Mouse (Mus musculus): ENCODE results near the gene Gpr3. TPM values are rescaled to one million over a fixed set of nuclear protein-coding genes. Genes with fewer than 3 reads are reported as not detected.
A peak's percentile ranks its signal among the peaks of the same experiment; 100 is the strongest.

Gene Gpr3
- total RNA-seq, 2 experiments from 2014 or later: 0.12 TPM; not detected in 1

DNA sequence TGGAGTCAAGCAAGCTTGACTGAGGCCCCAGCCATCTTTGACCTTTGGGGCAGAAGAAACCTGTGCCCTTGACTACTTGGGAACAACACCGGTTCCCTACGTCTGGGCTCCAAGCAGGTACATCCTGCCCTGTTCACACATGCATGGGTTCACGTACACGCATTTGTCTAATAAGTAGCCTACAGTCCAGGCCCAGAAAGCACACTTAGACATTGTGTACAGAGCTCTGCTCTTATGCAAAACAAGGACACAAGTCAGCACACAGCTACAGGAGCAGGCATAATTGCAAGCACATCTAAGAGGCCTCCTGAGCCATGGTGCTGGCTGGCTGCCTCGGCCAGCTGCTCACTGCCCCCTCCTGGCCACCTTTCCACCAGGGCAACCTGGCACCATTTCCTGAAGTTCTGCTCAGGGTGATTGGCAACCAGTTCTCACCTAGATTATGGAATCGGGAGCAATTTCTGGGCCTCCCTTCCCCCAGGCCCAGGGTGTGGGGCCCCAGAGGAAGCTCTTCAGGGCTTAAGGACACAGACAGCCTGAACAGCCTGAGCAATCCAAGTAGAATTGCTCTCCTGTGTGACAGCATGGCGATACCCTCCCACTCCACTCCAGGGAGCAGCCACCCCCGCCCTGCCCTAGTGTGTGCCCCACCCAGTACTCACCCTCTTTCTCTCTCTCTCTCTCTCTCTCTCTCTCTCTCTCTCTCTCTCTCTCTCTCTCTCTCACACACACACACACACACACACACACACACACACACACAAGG is 11.1 kb downstream of the Gpr3 start:
- intact Hi-C loops (cut with DNase I): loop anchor here (2.0 kb wide), 1 partner anchor 190 kb away; the partner anchor contains the start of gene Ahdc1

GRCm38 (mm10) chr4:133200343-133200742 is 12.0 kb downstream of the Gpr3 start:
- DNase-seq: peak; percentile 65 to 69
- intact Hi-C loops (cut with DNase I): loop anchor here (2.0 kb wide), 1 partner anchor 190 kb away; the partner anchor contains the start of gene Ahdc1

More for the DNA sequence above, 11.1 kb downstream of the Gpr3 start:
- peak; percentile 81 to 85 for DNase-seq

DNA sequence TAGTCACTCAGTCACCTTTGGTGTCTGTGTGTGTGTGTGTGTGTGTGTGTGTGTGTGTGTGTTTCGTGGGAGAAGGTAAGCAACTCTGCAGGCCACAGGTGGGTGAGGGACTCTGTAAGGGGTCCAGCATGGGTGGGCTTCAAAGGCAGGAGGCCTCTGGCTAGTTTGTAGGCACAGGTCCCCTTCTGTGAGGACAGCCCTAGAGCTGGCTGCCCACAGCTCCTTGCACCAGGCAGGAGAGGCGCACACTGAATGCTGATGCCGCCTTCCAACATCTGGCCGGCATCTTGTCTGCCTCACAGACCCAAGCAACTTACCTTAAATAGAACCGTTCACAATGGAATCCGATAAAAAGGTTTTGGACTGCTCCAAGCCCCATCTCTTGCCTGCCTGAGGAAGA is 12.6 kb downstream of the Gpr3 start:
- DNase-seq: no peak
- intact Hi-C loops (cut with DNase I): loop anchor here (2.0 to 5.0 kb wide), 2 partner anchors 67 to 189 kb away; partner anchors contain the start of genes Ahdc1 and Wasf2

- intact Hi-C loops (cut with DNase I): loop anchor here (5.0 kb wide), 1 partner anchor 66 kb away; the partner anchor contains the start of gene Wasf2
- DNase-seq: peak in 1 of 2 experiments; percentile 55
Observed at GRCm38 (mm10) chr4:133198337-133199180, 13.8 kb downstream of the Gpr3 start.

DNA sequence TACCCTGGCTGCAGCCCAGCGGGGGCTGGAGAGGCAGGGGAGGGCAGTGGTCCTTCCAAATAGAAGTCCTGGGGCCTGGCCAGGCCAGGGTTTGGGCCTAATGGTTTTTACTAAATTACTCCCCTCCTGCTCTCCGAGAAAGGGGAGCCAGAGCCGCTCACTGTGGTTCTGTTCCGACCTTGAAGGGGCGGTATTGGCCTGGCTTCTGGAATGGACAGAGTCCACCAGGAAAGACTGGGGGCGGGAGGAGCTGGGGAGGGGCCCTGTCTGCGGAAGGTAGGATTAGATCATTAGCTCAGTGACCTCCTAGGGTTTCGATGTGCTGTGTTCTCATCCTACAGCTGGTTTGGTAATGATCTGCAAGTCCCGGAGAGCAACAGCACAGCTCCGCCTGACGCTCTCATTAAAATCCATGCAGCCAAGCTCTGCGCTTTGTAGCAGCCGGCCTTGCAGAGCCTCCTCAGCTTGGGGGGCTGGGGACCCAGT is 14.5 kb downstream of the Gpr3 start:
- intact Hi-C loops (cut with DNase I): loop anchor here (5.0 kb wide), 1 partner anchor 66 kb away; the partner anchor contains the start of gene Wasf2

DNA sequence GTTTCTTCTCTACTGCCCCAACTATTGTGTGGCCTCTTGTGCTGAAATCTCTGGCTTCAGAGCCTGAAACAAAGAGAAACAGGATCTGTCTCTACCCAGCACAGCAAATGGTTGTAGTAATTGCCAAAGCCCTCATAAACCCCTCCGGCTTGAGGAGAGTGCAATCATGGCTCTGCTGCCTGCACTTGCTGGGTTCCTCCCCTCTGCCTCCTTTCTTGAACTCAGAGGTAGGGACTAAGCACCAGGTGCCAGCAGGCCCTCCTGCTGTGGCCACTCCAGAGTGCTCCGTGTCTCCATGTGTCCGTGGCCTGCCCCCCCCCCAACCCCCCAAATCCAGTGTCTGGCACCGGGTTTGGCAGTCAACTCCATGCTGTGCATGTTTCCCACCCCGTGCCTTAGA is 15.0 kb downstream of the Gpr3 start:
- intact Hi-C loops (cut with DNase I): loop anchor here (5.0 kb wide), 1 partner anchor 65 kb away; the partner anchor contains the start of gene Wasf2
- no peak for DNase-seq

More for the DNA sequence above, 14.5 kb downstream of the Gpr3 start:
- DNase-seq: peak in 1 of 2 experiments; percentile 63

DNA sequence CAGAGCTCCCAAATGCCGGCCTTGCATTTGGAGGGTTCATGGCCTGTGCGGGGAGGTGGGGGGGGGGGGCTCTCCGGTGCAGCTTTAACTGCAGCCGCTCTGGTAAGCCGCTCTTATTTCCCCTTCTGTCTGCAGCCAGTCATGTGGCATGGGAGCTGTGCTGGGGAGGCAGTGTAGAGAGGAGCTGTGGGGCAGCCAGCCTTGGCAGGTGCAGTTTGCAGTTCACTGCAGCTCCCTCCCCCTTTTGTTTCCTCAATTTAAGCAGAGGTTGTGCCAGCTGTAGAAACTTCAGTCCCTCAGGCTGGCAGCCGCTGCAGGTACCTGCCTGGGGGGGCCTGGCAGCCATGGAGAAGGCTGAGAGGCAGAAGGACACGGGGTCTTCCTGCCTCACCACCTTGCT is 15.5 kb downstream of the Gpr3 start:
- intact Hi-C loops (cut with DNase I): loop anchor here (5.0 kb wide), 1 partner anchor 65 kb away; the partner anchor contains the start of gene Wasf2
- no peak for DNase-seq

- DNase-seq: no peak
- intact Hi-C loops (cut with DNase I): loop anchor here (5.0 kb wide), 1 partner anchor 64 kb away; the partner anchor contains the start of gene Wasf2
Observed at GRCm38 (mm10) chr4:133196136-133196535, 16.2 kb downstream of the Gpr3 start.

DNA sequence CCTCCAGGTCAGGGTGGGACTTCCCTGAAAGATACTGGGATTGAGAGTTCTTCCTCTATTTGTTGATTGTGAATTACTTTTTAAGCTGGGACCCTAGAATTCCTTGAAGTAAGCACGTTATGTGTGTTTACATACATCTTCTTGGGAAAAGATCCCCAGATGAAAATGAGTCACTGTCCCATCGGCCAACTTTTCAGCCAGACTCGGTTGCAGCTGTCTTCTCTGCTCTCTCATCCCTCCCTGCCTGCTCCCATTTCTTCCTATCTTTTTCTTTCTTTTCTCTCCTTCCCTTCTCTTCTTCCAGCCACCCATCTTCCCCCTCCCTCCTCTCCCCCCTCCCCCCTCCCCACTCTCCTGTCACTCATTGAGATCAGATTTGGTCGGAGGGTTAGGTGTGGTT is 17.3 kb downstream of the Gpr3 start:
- intact Hi-C loops (cut with DNase I): loop anchor here (5.0 kb wide), 1 partner anchor 63 kb away; the partner anchor contains the start of gene Wasf2
- no peak for DNase-seq

DNA sequence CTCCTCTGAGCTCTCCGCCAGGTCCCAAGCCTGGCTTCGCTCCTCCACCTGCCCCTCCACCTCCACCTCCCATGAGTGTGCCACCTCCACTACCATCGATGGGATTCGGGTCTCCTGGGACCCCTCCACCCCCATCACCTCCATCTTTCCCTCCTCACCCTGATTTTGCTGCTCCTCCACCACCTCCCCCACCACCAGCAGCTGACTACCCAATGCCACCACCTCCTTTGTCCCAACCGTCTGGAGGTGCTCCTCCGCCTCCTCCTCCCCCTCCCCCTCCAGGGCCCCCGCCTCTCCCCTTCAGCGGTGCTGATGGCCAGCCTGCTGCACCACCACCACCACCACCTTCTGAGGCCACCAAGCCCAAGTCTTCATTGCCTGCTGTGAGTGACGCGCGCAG is 17.9 kb downstream of the Gpr3 start:
- intact Hi-C loops (cut with DNase I): no loop called here
- DNase-seq: no peak

GRCm38 (mm10) chr4:133189396-133189795 is 22.9 kb downstream of the Gpr3 start:
- no peak for DNase-seq
- intact Hi-C loops (cut with DNase I): no loop called here

DNA sequence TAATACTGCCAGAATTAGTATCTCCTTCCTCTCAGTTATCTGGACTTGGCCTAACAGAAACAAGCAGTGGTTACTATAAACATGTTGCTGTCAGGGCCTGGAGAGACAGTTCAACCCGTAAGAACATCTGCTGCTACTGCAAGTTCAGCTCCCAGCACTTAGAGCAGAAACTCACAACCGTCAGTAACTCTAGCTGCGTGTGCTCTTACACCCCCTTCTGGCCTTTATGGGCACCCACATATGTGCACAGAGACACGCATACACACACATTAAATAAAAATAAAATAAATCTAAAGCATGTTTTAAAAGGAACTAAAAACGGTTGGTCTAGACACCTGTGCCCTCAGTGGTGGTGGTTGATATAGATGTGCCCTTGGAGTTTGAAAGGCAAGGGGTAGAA is 25.5 kb downstream of the Gpr3 start:
- intact Hi-C loops (cut with DNase I): no loop called here
- DNase-seq: no peak

- intact Hi-C loops (cut with DNase I): no loop called here
- DNase-seq: no peak
Observed at GRCm38 (mm10) chr4:133185893-133186292, 26.4 kb downstream of the Gpr3 start.

GRCm38 (mm10) chr4:133184898-133185665 is 27.3 kb downstream of the Gpr3 start:
- DNase-seq: peak; percentile 82 to 86
- intact Hi-C loops (cut with DNase I): no loop called here

DNA sequence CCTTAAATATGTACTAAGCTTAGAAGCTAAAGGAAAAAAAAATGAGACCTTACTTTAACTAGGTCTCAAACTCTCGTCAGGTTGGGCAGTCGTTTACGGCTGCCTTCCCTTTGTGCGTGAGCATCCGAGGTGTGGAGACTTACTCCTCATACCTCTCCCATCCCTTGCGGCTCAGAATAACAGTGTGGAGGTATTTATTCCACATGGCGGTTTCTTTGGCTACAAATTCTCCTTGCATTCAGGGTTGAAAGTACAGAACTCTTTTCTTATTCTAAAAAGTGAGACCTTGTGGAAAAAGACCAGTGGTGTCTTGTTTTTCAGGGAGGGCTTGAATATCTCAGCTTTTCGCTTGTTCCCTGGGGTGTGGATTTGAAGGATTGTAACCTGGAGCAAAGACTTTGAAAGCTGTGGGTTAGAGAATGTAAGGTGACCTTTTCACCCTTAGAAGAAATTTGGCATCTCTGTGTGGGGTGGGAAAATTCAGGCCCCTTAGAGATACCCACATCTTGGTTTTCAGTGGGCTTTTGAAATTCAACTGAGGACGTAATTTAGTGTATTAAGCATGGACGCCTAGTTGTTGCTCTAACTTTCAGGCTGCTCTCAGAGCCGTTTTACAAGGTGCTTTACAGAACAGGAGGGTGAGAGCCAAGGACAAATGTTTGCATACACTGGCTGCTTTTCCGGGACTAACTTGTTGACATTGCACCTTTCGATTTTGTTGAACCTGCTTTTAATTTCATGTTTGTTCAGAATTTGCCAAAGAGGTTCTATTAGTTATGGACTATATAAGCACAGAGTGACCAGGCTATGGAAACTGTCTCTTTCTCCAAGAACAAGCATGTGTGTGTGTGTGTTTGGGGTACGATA is 28.1 kb downstream of the Gpr3 start:
- no peak for DNase-seq
- intact Hi-C loops (cut with DNase I): no loop called here

DNA sequence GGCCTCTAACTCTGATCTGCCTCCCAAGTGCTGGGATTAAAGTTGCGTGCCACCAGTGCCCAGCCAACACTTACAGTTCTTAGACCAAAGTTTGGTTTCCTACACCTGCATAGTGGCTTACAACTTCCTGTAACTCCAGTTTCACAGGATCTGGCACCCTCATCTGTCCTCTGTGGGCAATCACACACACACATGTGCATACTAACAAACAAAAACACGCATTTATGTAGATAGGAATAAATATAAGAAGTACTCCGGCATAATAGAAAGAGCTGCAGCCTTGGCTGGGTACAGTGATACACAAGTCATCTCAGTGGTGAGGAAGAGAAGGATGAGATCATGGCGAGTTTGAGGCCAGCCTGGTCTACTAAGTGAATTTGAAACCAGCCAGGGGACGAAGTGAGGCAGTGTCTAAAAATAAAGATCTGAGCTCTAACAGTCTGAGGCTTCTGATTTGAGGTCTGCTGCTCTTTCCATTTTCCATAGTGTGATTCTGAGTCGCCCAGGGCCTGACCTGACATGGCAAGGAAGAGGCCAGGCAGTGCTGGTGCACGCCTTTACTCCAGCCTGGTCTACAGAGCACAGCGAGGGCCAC is 29.8 kb downstream of the Gpr3 start:
- intact Hi-C loops (cut with DNase I): no loop called here

DNA sequence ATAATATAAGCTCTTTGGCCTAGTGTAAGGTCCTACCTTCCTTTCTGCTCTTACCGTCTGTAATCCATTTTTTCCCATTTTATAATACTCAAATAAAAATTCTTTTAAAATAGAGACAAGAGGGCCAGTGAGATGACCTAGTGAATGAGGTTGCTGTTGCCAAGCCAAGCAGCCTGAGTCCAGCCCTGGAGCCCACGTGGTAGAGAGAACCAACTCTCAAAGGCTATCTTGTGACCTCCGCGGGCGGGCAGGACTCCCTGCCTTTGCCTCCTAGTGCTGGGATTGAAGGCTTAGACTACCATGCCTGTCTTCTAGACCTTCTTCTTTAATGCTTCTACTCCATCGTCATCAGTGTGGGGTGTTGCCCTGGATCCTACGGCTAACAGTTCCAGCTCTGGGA is 33.1 kb downstream of the Gpr3 start:
- intact Hi-C loops (cut with DNase I): no loop called here
- no peak for DNase-seq

More for the DNA sequence above, 29.8 kb downstream of the Gpr3 start:
- DNase-seq: no peak

GRCm38 (mm10) chr4:133178305-133178704 is 34.0 kb downstream of the Gpr3 start:
- DNase-seq: no peak
- intact Hi-C loops (cut with DNase I): no loop called here
